In genomic region chr13:92847336-92847735, GRCm38 (mm10) we compare ENCODE assay signal across 12 mouse cellular contexts.
"Had no signal": no experiment of that assay in that cellular context is flagged by ENCODE, and none has a peak within 500 bp of the region (broad histone marks: within the 10 kb centered on the region; RNA-seq: fewer than 3 reads in every experiment).

No protein-coding gene starts in this region.

- H3K9ac ChIP-seq: kidney, embryonic 15.5 days; midbrain, embryonic 12.5 days; stomach, embryonic 15.5 days had no signal

- DNase-seq: kidney, adult 11 months; kidney, postnatal 14 days; lung, adult 2 months; lung, postnatal 36 days; right cerebral cortex, postnatal 14 days; thymus, postnatal 36 days had no signal

- H3K27ac ChIP-seq: kidney, embryonic 15.5 days; limb, embryonic 10.5 days; midbrain, embryonic 12.5 days; stomach, embryonic 15.5 days had no signal

- H3K9me3 ChIP-seq: kidney, embryonic 15.5 days; limb, embryonic 10.5 days; megakaryocyte, embryonic 14.5 days; midbrain, embryonic 12.5 days; stomach, embryonic 15.5 days had no signal

- ATAC-seq: lung, postnatal 0 days had no signal

- H3K27me3 ChIP-seq: kidney, embryonic 15.5 days; megakaryocyte, embryonic 14.5 days; midbrain, embryonic 12.5 days; stomach, embryonic 15.5 days had no signal

- H3K4me2 ChIP-seq: kidney, embryonic 15.5 days; midbrain, embryonic 12.5 days; stomach, embryonic 15.5 days had no signal

- H3K4me3 ChIP-seq: kidney, embryonic 15.5 days; limb, embryonic 10.5 days; megakaryocyte, embryonic 14.5 days; midbrain, embryonic 12.5 days; stomach, embryonic 15.5 days had no signal

- H3K4me1 ChIP-seq: kidney, embryonic 15.5 days had no signal
